Mouse (Mus musculus) neural tube, embryonic 14.5 days (tissue): Measurements from ENCODE around the gene Zbtb25. TPM values are rescaled to one million over a fixed set of nuclear protein-coding genes. Genes with fewer than 3 reads are reported as not detected.
A peak's percentile ranks its signal among the peaks of the same experiment; 100 is the strongest.

Experiments
- ATAC-seq: fragments of 200-750 bp; cut with Nextera tagmentation; 2 replicates; pipeline ENCODE4 v1.8.0; 2017; ENCODE audit warnings: low read depth, mild to moderate bottlenecking, moderate TSS enrichment, moderate library complexity
- H3K27ac ChIP-seq: fragments of 300-500 bp; sonication (generic); 2 replicates; pipeline ENCODE4 v1.5.1; 2014; ENCODE audit warnings: low read depth, mild to moderate bottlenecking, control low read depth, low read length, moderate library complexity, mixed read lengths
- H3K27me3 ChIP-seq: fragments of 300-500 bp; sonication (generic); 2 replicates; pipeline ENCODE4 v1.6.1; 2014; ENCODE audit warnings: low read length; ENCODE audit not compliant: control insufficient read depth, insufficient read depth
- H3K36me3 ChIP-seq: fragments of 300-500 bp; sonication (generic); 2 replicates; pipeline ENCODE4 v1.6.1; 2014; ENCODE audit warnings: low read length, mixed read lengths; ENCODE audit not compliant: control insufficient read depth, insufficient read depth
- H3K4me1 ChIP-seq: fragments of 300-500 bp; sonication (generic); 2 replicates; pipeline ENCODE4 v1.6.1; 2014; ENCODE audit warnings: low read length; ENCODE audit not compliant: control insufficient read depth, insufficient read depth
- H3K4me2 ChIP-seq: fragments of 300-500 bp; sonication (generic); 2 replicates; pipeline ENCODE4 v1.6.1; 2014; ENCODE audit warnings: mild to moderate bottlenecking, low read depth, low read length, control low read depth
- H3K4me3 ChIP-seq: fragments of 300-500 bp; sonication (generic); 2 replicates; pipeline ENCODE4 v1.5.1; 2014; ENCODE audit warnings: low read depth, low read length, control low read depth, mixed read lengths
- H3K9ac ChIP-seq: fragments of 300-500 bp; sonication (generic); replicated peaks from 2 replicates; pipeline ENCODE4 v1.6.1; 2014; ENCODE audit warnings: low read depth, mild to moderate bottlenecking, control low read depth, low read length, mixed read lengths
- H3K9me3 ChIP-seq: fragments of 300-500 bp; sonication (generic); 2 replicates; pipeline ENCODE4 v1.6.1; 2016; ENCODE audit warnings: low read length; ENCODE audit not compliant: control insufficient read depth
- WGBS: fragments of 180-500 bp; shearing (Covaris S2); extraction: QIAGEN DNeasy Blood & Tissue Kit; methylation state at CpG from one replicate; pipeline ENCODE4 v1.1.7; 2014; 5-methylcytosine and 5-hydroxymethylcytosine counted together
- polyA plus RNA-seq: library from polyadenylated mRNA; unstranded; fragments of >200 nt; fragmentation: Nextera tagmentation; extraction: Ambion mirVana; gene quantifications from 2 replicates; pipeline ENCODE4 v1.2.1, GENCODE M21; 2014

The Zbtb25 gene
- polyA plus RNA-seq, result 14.5 and 16.6 TPM in 2 replicates

GRCm38 (mm10) chr12:76369206-76369977 is at the start of gene Zbtb25:
Gene Zbtb25 (minus strand): TSS chr12:76369602.
- H3K27ac ChIP-seq, result peak within 1 kb of the TSS; percentile 98
- peak within 1 kb of the TSS; percentile 76 for H3K4me2 ChIP-seq
- H3K27me3 ChIP-seq, result no peaks in the 10 kb centered on the region
- WGBS, result 0% methylated on average over 65 of the region's 96 CpGs
- H3K4me1 ChIP-seq, result peaks cover 29% of the 10 kb centered on the region
- peak within 1 kb of the TSS; percentile 90 for H3K4me3 ChIP-seq
- H3K9ac ChIP-seq, result peak within 1 kb of the TSS; percentile 97
- peak; percentile 88 for ATAC-seq
- no peaks in the 10 kb centered on the region for H3K36me3 ChIP-seq
- H3K9me3 ChIP-seq, result no peaks in the 10 kb centered on the region

DNA sequence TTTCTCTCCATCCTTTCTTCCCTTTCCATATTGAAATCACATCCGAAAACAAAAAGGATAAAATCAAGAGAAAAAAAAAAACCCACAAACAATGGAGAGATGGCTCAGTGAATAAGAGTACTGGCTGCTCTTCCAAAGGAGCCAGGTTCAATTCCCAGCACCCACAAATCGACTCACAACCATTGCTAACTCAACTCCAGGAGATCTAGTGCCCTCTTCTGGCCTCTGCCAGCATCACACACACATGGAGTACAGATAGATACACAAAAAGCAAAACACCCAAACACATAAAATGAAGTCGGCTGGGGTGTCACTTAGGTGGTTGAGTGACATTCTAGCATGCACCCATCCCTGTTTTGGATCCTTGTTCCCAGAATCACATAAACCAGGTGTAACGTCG is 48.9 kb upstream of the Zbtb25 start:
- Histone ChIP-seq H3K9me3 (no peaks in the 10 kb centered on the region), H3K27me3 (no peaks in the 10 kb centered on the region), H3K9ac (no peak overlapping the region), H3K27ac (no peak overlapping the region), H3K4me3 (no peak overlapping the region), H3K4me1 (peaks cover 4% of the 10 kb centered on the region; the same call in 1 of the 2 replicates), H3K36me3 (no peaks in the 10 kb centered on the region), H3K4me2 (no peak overlapping the region)
- ATAC-seq, result no peak
- 96% methylated on average over 5 of the region's 5 CpGs for WGBS

DNA sequence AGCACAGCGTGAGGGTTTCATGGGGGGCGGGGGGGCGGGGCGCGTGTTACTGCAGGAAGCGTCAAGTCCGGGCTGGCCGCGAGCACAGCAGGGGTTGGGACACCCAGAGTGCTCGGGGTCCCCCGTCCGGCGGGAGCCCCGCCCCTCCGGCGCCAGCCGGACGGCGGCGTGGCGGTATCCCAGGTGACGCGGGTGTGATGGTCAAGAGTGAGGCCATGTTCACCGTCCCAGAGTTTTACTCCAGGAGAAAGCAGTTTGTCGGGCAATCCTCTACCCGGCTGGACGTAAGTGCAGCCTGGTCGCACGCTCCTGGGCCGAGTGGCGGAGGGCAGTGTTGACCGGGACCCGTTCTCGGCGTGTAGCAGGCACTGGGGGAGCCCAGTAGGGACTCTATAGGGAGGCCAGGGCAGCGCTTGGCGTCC is 48.0 kb upstream of the Zbtb25 start, which contains the start of gene Ppp1r36:
Gene Ppp1r36, plus strand, starts transcription at position 106 of the 422 bp plus-strand sequence.
- ATAC-seq, result no peak

GRCm38 (mm10) chr12:76415383-76416010 is 46.1 kb upstream of the Zbtb25 start:
- H3K4me2 ChIP-seq, result no peak overlapping the region
- H3K9me3 ChIP-seq, result no peaks in the 10 kb centered on the region
- peaks cover 4% of the 10 kb centered on the region; the same call in 1 of the 2 replicates for H3K4me1 ChIP-seq
- no peak for ATAC-seq
- H3K27me3 ChIP-seq, result no peaks in the 10 kb centered on the region
- H3K4me3 ChIP-seq, result no peak overlapping the region
- no peak overlapping the region for H3K9ac ChIP-seq
- WGBS, result 88% methylated on average over 11 of the region's 12 CpGs
- no peaks in the 10 kb centered on the region for H3K36me3 ChIP-seq
- no peak overlapping the region for H3K27ac ChIP-seq

More for the DNA sequence above, 48.0 kb upstream of the Zbtb25 start, which contains the start of gene Ppp1r36:
- H3K27ac ChIP-seq, result no peak within 1 kb of the TSS
- WGBS, result 2% methylated on average over 37 of the region's 37 CpGs
- H3K36me3 ChIP-seq, result no peaks in the 10 kb centered on the region
- peaks cover 4% of the 10 kb centered on the region; the same call in 1 of the 2 replicates for H3K4me1 ChIP-seq
- H3K9me3 ChIP-seq, result no peaks in the 10 kb centered on the region
- H3K27me3 ChIP-seq, result no peaks in the 10 kb centered on the region
- peak within 1 kb of the TSS; percentile 63 for H3K4me2 ChIP-seq
- H3K9ac ChIP-seq, result peak within 1 kb of the TSS; percentile 21; the same call in 1 of the 2 replicates
- H3K4me3 ChIP-seq, result peak within 1 kb of the TSS; percentile 28

DNA sequence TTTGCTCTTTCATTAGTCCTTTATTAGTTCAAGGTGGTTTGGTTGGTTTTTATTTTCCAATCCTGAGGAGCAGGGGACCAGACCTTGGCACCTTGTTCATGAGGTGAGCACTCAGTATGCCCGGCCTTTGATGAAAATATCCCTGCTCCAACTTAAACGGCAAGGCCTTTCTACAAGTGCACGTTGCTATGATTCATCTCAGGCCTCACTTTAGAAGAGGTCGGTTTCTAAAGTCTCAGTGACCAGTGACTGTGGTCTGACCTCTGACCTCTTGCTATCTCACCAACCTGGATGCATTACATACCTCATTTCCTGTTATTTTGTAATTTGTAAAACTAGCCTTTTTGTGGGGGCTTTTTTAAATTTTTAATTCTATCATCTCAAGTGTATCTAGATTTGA is 39.8 kb upstream of the Zbtb25 start:
- ATAC-seq, result no peak
- Histone ChIP-seq H3K36me3 (no peaks in the 10 kb centered on the region), H3K4me2 (no peak overlapping the region), H3K4me3 (no peak overlapping the region), H3K9me3 (no peaks in the 10 kb centered on the region), H3K27me3 (peaks cover 23% of the 10 kb centered on the region), H3K27ac (no peak overlapping the region), H3K9ac (no peak overlapping the region), H3K4me1 (peaks cover 3% of the 10 kb centered on the region; the same call in 1 of the 2 replicates)
- WGBS, result 71% methylated on average over 4 of the region's 4 CpGs

DNA sequence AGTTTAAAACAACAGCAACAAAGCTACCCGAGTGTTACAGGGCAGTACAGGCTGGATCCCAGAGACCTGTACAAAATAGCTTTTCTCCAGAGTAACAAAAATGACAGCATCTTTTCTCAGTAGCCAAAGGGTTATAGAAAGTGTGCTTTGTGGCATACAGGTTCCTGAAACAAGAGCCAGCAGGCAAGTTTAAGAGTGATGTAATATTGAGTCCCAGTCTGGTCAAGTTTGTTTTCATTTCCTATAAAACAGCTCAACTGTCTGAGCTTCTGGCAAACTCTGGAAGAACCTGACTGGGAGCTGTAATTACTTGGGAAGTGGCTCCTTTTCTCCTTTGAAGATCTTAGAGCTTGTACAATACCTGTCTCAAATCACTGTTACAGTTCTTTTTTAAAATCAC is 37.8 kb upstream of the Zbtb25 start:
- WGBS, result 50% methylated on average over 1 of the region's 1 CpGs
- no peak overlapping the region for H3K27ac ChIP-seq
- no peak overlapping the region for H3K9ac ChIP-seq
- no peak overlapping the region for H3K4me3 ChIP-seq
- H3K27me3 ChIP-seq, result peaks cover 25% of the 10 kb centered on the region
- H3K4me1 ChIP-seq, result peaks cover 10% of the 10 kb centered on the region
- no peak overlapping the region for H3K4me2 ChIP-seq
- no peaks in the 10 kb centered on the region for H3K9me3 ChIP-seq
- ATAC-seq, result no peak
- H3K36me3 ChIP-seq, result no peaks in the 10 kb centered on the region

DNA sequence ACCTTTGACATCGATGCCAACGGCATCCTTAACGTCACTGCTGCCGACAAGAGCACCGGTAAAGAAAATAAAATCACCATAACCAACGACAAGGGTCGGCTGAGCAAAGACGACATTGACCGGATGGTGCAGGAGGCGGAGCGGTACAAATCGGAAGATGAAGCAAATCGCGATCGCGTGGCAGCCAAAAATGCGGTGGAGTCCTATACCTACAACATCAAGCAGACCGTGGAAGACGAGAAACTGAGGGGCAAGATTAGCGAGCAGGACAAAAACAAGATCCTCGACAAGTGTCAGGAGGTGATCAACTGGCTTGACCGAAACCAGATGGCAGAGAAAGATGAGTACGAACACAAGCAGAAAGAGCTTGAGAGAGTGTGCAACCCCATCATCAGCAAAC is 36.6 kb upstream of the Zbtb25 start:
- Histone ChIP-seq H3K9ac (no peak overlapping the region), H3K4me1 (peaks cover 10% of the 10 kb centered on the region), H3K4me2 (peak overlapping the region; percentile 80; the same call in 1 of the 2 replicates), H3K9me3 (no peaks in the 10 kb centered on the region), H3K4me3 (peak overlapping the region; percentile 67; the same call in 1 of the 2 replicates), H3K27ac (no peak overlapping the region), H3K36me3 (no peaks in the 10 kb centered on the region), H3K27me3 (peaks cover 27% of the 10 kb centered on the region)
- ATAC-seq, result no peak
- 2% methylated on average over 23 of the region's 23 CpGs for WGBS

- WGBS, result 3% methylated on average over 64 of the region's 64 CpGs
- Histone ChIP-seq H3K9ac (no peak overlapping the region), H3K36me3 (no peaks in the 10 kb centered on the region), H3K9me3 (no peaks in the 10 kb centered on the region), H3K4me3 (peak overlapping the region; percentile 67), H3K4me2 (peak overlapping the region; percentile 80), H3K27ac (no peak overlapping the region), H3K4me1 (peaks cover 10% of the 10 kb centered on the region), H3K27me3 (peaks cover 27% of the 10 kb centered on the region)
- ATAC-seq, result no peak
These were observed 36.0 kb upstream of the Zbtb25 start for GRCm38 (mm10) chr12:76405183-76405970.
